Mouse (Mus musculus) right cerebral cortex, postnatal 10 days (tissue): Measurements from ENCODE around the gene Tiam1.

ENCODE experiments used
- DNase-seq, 2 experiments: peaks; one replicate each; pipeline ENCODE4 v3.0.0; 2021; ENCODE audit warnings: low spot score in 2 of 2

The Tiam1 gene

DNA sequence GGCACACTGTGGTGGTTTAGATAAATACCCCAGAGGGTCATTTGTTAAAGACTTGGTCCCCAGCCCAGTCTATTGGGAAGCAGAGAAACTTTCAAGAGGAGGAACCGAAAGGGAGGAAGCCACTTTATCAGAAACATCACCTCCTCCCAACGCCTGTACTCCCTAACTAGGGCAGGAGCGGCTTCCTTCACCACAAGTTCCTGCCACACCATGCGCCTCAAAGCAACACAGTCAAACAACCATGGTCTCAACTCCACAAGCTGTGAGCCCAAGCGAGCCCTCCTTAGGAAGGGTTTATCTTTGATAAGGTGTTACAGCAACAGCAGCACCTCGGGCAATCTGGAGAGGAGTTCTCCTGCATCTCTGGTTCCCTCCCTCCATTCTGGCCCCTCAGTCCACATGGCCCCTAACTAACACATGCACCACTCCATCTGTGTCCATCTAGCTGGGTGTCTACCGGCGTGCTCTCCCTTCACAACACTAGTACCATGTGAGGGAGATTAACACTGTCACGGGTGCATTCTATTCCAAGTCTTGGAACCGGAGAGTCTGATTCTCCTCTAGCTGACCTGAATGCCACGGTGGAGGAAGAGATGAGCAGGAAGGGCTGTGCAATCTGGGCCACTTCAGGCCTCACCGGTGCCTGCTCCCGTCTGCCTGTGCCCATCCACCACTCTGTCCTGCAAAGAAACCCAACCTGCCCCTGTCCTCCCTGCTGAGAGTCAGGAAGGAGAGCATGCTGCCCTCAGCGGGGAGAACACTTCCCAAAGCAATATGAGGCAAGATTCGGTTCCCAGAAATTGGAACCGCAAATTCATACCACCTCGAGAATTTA lies 149.4 kb downstream of the Tiam1 start:
- DNase-seq = no peak

DNA sequence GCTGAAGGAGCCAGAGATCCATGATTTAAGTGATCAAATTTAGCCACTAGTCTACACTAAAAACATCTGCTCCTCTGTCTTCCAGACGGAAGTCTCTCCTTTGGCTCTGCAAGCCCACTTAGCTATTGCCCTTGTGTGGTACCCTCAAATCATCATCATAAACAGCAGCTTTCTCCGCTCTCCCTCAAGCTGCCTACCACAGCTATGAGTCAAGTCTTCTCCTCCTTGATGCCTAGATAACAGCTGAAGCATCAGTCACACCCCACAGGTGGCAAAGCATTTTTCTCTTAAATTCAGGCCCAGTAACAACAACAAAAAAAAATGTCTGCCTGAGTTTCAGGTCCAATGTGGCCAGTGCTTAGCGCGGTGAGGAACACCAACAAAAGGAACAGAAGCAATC lies 150.1 kb downstream of the Tiam1 start:
- DNase-seq = no peak

DNA sequence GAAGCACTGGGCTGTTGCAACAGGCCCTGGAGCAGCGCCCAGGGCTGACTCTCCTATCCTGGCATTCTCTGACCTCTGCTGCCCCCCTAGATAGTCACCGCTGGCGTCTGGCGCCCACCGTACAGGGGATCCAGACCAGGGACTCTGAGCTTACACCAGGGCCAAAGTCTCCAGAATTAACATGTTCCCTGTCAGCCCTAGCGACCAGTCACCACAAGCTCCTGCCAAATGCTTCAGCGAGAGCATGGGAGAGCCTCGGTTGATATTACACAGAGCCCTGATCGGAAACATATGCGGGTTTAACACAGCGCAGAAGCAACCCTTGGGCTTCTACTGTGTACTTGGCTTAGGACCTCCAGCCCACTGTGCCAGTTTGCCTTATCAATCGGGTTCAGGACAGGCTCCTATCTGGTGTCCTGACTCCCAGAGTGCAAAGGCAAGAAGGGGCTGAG lies 151.8 kb downstream of the Tiam1 start:
- DNase-seq = peak in 1 of 2 experiments; percentile 20

DNA sequence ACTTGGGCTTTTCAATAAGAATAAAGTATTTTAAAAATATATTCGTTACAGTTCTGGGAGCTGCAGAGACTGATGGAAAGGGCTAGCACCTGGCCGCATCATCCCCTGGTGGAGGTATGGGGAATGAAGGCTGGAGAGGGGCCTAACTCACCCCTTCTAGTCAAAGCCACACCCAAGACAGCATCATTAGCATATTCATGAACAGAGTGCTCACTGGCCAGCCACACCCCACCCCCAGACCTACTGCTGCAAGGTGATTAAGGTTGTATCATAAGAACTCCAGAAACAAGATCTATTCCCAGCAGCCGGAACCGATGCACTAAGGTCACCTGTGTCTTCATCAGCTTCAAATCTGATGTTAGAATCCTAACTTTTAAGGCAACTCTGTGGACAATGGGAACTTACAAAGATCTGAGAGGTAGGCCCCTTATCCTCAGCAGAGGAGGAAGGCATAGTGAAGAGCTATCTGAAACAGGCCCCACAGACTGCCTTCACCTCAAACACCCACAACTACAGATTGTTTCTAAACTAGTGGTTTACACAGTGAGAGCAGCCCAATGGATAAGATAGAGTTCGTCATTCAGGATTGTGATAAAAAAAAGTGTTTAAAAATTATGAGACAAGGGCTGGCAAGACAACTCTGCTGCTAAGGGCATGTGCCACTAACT lies 153.1 kb downstream of the Tiam1 start:
- DNase-seq = no peak

DNA sequence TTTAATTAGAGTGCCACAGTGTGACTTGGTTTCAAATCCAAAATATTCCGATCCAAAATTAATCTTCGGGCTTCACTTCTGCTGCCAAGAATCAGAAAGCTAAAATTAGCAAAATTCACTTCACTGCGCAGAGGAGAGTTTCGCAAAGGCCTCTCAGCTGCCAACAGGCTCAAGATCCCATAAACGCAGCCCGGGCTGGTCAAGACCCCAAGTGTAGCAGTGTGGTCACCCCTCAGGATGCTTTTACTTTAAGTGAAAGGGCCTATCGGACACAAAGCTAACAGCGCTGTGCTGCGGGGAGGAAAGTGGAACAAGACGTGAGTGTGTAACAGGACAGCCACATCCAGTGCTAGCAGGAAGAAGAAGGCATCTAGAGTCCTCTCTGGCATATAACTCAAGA lies 153.8 kb downstream of the Tiam1 start:
- DNase-seq = no peak

DNA sequence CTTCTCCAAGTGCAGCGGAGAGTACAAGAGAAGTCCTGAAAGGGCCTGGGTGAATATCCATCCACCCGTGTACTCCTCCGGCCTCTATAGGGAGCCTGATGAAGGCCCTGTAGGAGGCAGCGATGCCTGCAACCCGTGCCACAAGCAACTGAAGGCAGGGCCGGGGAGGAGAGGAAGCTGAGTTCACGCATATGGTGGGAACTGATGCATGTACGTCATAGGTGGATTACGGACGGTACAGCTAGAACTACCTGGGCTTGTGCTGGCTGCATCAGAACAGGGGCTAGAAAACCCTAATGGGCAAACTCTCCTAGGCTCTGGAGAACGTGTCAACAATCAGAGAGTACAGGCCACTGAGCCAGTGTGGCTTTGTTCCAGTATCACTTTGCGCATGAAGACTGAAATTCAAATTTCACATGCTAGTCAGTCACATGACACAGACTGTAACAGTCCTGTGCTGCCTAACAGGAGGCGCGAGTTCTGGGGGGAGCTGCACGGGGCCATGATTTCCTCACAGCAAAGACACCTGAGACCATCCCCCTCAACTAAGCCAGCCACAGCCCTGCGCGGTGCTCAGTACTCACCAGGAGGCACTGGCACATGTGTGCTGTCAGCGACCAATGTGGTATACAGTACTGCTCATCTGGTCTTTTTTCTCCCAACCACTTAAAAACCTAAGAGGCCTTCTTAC lies 156.8 kb downstream of the Tiam1 start:
- no peak for DNase-seq

DNA sequence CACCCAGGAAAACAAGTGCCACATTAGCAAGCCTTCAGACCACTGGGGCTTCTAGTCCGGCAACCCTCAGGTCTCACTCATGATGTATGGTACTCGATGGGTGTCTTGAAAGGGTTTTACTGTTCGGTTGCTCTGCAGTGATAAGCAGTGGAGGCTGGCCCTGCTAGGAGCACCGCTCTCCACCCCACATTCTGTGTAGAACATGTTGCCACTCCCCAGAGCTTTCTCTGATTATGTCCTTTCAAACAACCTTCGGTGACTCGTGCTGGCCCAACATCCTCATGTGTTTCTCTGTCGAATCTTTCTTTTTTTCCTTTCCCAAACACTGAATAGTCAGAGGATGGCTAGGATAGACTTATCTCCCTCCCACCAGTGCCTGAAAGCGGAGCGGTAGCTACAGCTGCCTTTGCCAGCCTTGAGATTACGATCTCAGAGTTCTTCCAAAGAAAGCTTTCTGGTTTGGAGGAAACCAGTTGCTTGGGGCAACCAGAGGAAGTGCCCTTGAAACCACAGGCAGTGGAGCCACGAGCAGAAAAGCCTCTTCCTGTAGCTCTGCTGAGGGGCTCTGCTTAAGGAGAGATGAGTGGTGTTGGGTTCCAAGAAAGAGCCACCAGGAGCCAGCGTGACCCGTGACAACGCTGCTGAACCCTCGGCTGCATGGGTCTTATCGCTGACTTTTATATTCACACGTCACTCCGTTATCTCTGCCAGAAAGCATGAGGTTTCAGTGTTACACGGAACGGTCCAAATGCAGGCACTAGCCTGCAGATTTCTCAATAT lies 157.7 kb downstream of the Tiam1 start:
- no peak for DNase-seq

DNA sequence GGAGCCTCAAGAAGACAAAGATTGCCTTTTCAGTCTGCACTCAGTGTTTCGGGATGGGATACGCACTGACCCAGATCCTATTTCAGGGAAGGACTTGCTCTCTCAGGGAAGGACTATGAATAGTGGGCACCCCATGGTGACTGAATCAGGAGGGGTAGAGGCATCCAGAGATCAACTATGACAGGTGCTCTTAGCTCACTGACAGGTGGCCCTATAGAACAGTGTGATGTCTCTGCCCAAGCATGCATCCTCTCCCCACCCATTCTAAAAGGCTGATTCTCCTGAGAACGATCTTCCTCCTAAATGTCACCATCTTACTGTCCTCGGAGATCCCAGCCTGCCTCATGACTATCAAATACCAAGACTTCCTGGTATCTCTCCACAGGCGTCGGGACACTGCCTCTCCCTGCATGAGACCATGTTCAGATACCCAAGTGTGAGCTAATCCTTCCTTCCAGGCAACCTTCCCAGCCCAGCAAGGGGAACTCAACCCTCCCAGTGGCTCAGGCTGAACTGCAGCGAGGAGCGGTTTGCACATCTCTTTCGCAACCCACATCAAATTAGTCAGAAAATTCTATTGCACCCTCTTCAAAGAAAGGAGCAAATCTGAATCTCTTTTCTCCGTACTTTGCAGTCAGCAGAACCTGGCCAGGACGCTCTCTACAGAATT lies 163.4 kb downstream of the Tiam1 start:
- no peak for DNase-seq

DNA sequence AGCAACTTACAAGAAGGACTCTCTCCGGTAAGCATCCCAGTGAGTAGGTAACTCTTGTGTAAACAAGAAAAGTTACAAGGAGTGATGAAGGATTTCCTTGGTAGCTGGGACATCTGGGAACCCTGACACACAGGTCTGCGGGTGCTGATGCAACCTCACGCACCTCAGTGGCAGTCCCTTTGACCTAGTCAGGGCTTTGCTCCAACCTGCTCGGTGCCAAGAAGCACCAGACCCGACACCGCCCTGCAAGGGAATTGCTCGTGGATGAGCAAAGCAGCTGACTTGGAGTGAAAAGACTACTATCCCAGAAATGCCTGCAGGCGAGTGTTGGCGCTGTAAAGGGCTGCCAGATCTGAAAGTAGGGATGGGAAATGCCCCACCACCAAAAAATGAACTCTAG lies 168.1 kb downstream of the Tiam1 start:
- DNase-seq = no peak

DNA sequence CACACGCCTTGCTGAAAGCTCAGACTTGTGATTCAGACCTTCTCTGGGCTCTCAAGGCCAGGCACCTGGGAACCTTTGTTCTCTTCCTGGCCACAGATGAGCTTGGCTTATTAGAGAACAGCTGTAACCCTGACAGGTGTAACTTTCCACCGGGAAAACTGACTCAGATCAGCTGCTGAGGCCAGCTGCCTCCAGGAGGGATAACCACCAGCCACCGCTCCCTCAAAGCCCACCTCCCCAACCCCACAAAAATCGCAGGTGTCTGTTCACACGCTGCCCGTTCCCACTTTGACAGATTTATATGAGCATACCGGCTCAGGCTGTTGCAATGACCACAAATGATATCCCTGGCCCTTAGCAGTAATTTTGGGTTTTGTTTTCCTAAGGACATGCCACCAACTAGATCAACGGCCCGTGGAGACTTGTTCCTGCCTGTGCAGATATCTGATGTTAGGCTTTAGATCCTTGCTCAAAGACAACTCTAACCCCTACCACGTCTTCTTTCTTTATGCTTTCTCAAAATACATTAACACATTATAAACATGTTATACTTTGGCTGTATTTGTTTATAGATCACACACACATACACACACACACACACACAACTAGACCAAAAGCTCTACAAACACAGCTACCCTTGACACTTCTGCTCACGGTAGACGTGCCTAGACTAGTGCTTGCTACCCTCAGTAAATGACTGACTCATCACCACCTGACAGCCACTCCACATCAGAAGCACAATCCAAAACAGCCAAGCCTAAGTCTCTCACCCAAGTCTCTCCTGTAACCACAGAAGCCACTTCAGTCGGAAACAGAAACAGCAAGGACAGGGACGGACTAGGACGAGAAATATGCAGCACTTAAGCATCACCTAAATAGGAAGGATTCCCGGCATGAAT lies 169.5 kb downstream of the Tiam1 start:
- DNase-seq = no peak

DNA sequence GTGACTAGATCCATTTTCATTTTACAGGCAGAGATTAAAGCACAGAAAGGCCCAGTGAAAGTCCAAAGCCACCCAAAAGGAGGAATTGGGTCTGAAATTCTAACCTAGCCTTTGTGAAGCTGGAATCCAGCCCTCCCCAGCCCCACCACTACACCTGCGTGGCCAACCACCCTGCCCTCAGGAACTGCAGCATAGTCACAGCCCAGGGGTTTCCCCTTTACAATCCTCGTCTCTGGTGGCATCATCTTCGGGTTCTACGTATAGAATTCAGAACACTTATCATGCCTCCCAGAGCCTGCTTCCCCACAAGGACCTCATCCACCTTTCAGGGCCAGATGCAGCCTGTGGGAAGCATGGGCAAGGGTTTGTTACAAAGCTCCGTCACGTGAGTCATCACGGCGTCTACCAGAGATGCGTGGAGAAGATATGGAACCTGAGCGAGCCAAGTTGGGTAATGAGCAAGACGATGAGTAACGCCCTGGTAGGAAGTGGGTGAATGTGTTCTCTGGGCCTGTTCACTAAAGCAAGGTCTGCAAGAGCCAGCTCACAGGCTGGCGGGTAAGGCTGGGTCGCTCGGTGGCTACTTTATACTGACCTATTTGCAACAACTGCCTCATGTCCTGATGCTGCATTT lies 170.6 kb downstream of the Tiam1 start:
- DNase-seq = no peak

DNA sequence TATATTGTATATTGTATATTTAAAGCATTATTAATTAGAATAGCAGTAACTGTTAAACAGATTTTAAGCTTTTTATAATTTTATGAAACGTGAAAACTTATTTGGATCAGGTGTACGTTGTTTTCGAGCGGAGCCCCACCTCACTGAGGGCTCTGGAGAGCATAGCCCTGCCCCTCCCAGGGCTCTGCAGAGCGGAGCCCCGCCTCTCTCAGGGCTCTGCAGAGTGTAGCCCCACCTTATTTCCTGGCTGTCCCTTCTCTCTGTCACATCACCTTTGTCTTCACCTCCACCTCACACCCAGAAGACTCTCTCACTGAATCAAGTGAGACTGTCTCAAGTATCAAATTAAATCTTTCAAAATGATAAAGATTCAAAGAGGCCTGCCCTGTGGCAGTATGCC lies 171.6 kb downstream of the Tiam1 start:
- DNase-seq = no peak

DNA sequence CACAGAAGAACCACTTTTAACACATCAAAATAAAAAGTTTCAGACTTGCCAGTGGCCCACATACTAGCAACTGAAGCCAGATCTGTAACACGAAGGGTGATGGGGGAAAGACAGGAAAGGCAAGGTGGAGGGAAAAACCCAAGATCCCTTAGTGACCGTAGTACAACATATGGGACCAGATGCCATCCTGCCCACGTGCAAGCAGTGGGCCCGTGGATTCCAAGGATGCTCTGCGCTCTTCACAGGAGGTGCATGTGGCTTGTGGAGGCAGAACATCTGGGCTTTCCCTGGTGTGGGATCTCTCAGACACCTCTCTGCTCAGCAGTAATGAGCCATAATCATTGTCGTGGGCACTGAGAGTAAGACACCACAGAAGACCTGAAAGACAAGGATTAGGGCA lies 175.5 kb downstream of the Tiam1 start:
- peak; percentile 56 to 77 for DNase-seq

DNA sequence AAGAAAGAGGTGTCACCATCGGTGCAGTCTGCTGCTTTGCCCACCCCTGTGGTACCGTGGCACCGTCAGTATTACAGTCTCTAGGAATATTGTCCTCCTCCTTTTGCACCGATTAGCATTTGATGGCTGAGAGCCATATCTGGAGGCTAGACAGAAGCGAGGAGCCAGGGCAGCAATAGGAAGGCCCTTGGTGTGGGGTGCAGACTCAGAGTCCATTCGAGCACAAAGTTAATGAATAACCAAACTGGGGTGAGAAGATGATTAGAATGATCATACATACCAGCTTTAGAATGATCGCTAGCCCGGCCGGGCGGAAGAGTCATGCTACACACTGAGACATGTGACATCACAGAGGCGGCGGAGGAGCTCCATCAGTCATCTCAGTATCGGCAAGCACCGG lies 180.7 kb downstream of the Tiam1 start:
- DNase-seq = no peak

DNA sequence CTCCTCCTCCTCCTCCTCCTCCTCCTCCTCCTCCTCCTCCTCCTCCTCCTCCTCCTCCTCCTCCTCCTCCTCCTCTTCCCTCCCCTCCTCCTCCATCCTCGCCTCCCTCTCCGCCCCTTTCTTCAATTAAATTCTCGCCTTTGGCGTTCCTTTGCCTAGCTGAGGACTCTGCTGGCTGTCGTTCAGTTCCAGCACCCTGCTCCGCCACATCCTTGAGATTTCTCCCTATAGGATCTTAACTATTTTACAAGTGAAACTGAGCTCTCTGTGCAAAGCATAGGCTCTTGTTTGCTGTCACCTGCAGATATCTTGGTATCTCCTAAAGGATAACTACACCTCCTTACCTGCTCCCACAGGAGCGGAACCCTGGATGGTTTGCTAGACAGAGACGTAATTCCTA lies 182.7 kb downstream of the Tiam1 start:
- DNase-seq = no peak

DNA sequence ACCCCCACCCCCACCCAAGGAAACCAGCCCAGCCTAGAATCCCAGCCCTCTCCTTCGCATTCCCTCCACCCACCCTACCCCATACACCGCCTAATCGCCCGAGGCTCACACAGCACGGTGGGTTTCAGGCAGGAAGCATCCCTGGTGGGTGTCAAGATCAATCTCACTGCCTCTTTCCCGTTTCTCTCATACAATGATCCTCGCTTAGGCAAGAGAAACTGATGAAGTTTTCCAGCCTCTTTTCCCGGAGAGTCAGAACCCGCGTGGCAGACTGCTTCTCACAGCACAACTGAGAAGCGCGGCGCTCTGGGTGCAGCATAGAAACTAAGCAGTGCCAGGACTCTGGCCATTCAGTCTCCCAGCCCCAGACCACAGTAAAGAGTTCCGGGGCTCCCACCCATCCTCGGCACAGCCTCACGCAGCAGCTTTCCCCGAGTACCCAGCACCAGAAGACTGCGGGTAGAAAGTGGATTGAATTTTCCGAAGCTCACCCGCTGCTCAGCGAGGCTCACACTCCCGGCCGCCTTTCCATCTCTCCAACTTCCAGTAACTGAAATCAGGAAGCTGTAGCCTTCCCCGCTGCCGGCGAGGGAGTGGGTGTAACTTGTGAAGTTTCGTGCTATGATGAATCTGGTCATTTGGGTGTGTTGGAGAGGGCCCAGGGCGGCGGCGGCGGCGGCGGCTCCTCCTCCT lies 183.2 kb downstream of the Tiam1 start:
- peak; percentile 79 to 80 for DNase-seq

DNA sequence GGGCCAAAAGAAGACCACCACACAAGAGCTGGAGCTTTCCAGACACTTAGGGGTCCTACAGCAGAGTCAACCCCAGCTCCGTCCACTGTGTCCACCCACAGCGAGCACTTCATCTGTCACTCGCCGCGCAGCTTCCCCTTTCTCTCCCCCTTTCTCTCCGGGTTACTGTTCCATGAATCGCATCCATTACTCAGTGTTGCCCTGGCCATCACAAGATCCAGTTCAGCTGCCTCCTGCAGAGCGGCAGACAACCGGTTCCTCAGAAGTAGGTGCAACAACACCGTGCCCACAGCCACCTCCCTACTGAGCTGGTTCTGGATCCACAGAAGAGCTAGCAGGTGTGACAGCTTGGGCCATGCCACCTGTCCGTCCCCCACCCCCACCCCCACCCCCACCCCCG lies 184.6 kb downstream of the Tiam1 start:
- DNase-seq = no peak

DNA sequence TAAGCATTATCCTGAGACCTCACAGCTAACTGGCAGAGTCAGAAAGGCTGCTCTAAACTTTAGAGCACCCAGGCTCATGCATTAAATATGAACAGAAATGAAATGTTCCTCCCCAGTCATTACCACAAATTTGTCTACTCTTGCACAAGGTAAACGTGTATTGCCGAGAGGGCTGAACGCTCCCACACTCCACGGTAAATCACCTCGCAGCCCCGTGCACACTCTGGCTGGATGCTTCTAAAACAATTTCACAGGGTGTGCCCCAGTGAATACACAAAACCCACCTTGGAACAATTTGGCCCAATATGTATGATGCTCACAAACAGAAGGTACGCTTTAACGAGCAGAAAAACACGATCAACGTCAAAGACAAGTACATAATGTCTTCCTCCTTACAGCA lies 185.5 kb downstream of the Tiam1 start:
- DNase-seq = no peak

DNA sequence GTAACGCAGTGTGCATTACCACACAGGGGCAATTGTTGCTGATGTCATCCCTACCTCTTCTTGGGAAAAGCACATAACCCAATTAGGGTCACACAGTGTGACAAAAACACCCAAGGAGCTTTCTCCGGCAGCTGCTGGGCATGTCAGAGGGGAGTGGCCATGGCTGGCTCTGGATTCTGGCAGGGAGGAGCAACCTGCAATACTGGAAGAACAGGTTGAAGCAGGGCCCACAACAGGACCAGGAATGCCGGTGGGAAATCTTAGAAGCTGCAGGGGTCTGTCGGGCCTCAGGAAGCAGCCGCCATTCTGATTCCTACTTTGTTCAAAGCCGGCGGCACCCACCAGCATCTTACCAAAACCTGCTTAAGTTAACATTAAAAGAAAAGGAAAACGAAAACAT lies 189.0 kb downstream of the Tiam1 start:
- DNase-seq = no peak
